Mouse (Mus musculus): ENCODE data around the gene Plcl1. TPM values are rescaled to one million over a fixed set of nuclear protein-coding genes. Genes with fewer than 3 reads are reported as not detected.

The Plcl1 gene
- polyA plus RNA-seq, 2 experiments: 0.05 to 0.12 TPM

GRCm38 (mm10) chr1:55605956-55606355 lies 200.2 kb downstream of the Plcl1 start:
- no peak overlapping the region for H3K9ac ChIP-seq (replicated peaks)
- H3K4me1 ChIP-seq (replicated peaks; ENCODE audit: control insufficient read depth in 2 of 2, insufficient read depth in 2 of 2, low read length in 1 of 2): no peaks in the 10 kb centered on the region
- TF ChIP-seq CTCF (IDR thresholded peaks at IDR 0.05; ENCODE audit: low read depth): no peak
- no peak for TF ChIP-seq EP300 (IDR thresholded peaks at IDR 0.05; ENCODE audit: low read depth)
- no peak overlapping the region for H3K4me3 ChIP-seq (ENCODE audit: insufficient read depth in 1 of 2, low read depth in 2 of 2, low read length in 2 of 2)
- DNase-seq (ENCODE audit: low read depth in 3 of 3, low spot score in 3 of 3): no peak
- no peak for ATAC-seq (ENCODE audit: insufficient read depth)
- H3K9me3 ChIP-seq (ENCODE audit: control insufficient read depth, low read length): no peaks in the 10 kb centered on the region
- H3K36me3 ChIP-seq (replicated peaks; ENCODE audit: control insufficient read depth, insufficient read depth, low read depth): no peaks in the 10 kb centered on the region
- no peak overlapping the region for H3K27ac ChIP-seq
- H3K27me3 ChIP-seq (ENCODE audit: control insufficient read depth, insufficient read depth, low read length): no peaks in the 10 kb centered on the region
- no peak overlapping the region for H3K4me2 ChIP-seq (ENCODE audit: low read depth)
- WGBS (ENCODE audit: insufficient replicate concordance): 56% methylated on average over 2 of the region's 2 CpGs

GRCm38 (mm10) chr1:55606405-55606804 lies 200.7 kb downstream of the Plcl1 start:
- H3K4me1 ChIP-seq (replicated peaks; ENCODE audit: control insufficient read depth in 2 of 2, insufficient read depth in 2 of 2, low read length in 1 of 2): no peaks in the 10 kb centered on the region
- TF ChIP-seq EP300 (IDR thresholded peaks at IDR 0.05; ENCODE audit: low read depth) (no peak), CTCF (IDR thresholded peaks at IDR 0.05; ENCODE audit: low read depth) (no peak)
- no peaks in the 10 kb centered on the region for H3K36me3 ChIP-seq (replicated peaks; ENCODE audit: control insufficient read depth, insufficient read depth, low read depth)
- WGBS (ENCODE audit: insufficient replicate concordance): 60% methylated on average over 8 of the region's 8 CpGs
- no peak overlapping the region for H3K4me2 ChIP-seq (ENCODE audit: low read depth)
- no peak overlapping the region for H3K4me3 ChIP-seq (ENCODE audit: insufficient read depth in 1 of 2, low read depth in 2 of 2, low read length in 2 of 2)
- no peak overlapping the region for H3K9ac ChIP-seq (replicated peaks)
- no peaks in the 10 kb centered on the region for H3K9me3 ChIP-seq (ENCODE audit: control insufficient read depth, low read length)
- DNase-seq (ENCODE audit: low read depth in 3 of 3, low spot score in 3 of 3): no peak
- ATAC-seq (ENCODE audit: insufficient read depth): no peak
- no peaks in the 10 kb centered on the region for H3K27me3 ChIP-seq (ENCODE audit: control insufficient read depth, insufficient read depth, low read length)
- no peak overlapping the region for H3K27ac ChIP-seq

- no peak for ATAC-seq (ENCODE audit: insufficient read depth)
- Histone ChIP-seq H3K4me1 (replicated peaks; ENCODE audit: control insufficient read depth in 2 of 2, insufficient read depth in 2 of 2, low read length in 1 of 2) (no peaks in the 10 kb centered on the region), H3K4me2 (ENCODE audit: low read depth) (no peak overlapping the region), H3K27me3 (ENCODE audit: control insufficient read depth, insufficient read depth, low read length) (no peaks in the 10 kb centered on the region), H3K9ac (replicated peaks) (no peak overlapping the region), H3K4me3 (ENCODE audit: insufficient read depth in 1 of 2, low read depth in 2 of 2, low read length in 2 of 2) (no peak overlapping the region), H3K36me3 (replicated peaks; ENCODE audit: control insufficient read depth, insufficient read depth, low read depth) (no peaks in the 10 kb centered on the region), H3K27ac (no peak overlapping the region), H3K9me3 (ENCODE audit: control insufficient read depth, low read length) (no peaks in the 10 kb centered on the region)
- no peak for TF ChIP-seq EP300 (IDR thresholded peaks at IDR 0.05; ENCODE audit: low read depth)
- TF ChIP-seq CTCF (IDR thresholded peaks at IDR 0.05; ENCODE audit: low read depth): no peak
- DNase-seq (ENCODE audit: low read depth in 3 of 3, low spot score in 3 of 3): no peak
- 55% methylated on average over 6 of the region's 6 CpGs for WGBS (ENCODE audit: insufficient replicate concordance)
These were observed 207.1 kb downstream of the Plcl1 start for GRCm38 (mm10) chr1:55612759-55613328.

GRCm38 (mm10) chr1:55617857-55618256 lies 212.1 kb downstream of the Plcl1 start:
- Histone ChIP-seq H3K27me3 (ENCODE audit: control insufficient read depth, insufficient read depth, low read length) (no peaks in the 10 kb centered on the region), H3K9ac (replicated peaks) (no peak overlapping the region), H3K4me1 (replicated peaks; ENCODE audit: control insufficient read depth in 2 of 2, insufficient read depth in 2 of 2, low read length in 1 of 2) (0 out of 4 replicates have a peak, but pooled peaks cover 0 to 3% of the 10 kb centered on the region in 2 experiments), H3K9me3 (ENCODE audit: control insufficient read depth, low read length) (no peaks in the 10 kb centered on the region), H3K4me3 (ENCODE audit: insufficient read depth in 1 of 2, low read depth in 2 of 2, low read length in 2 of 2) (no peak overlapping the region), H3K36me3 (replicated peaks; ENCODE audit: control insufficient read depth, insufficient read depth, low read depth) (no peaks in the 10 kb centered on the region), H3K27ac (no peak overlapping the region), H3K4me2 (ENCODE audit: low read depth) (no peak overlapping the region)
- no peak for ATAC-seq (ENCODE audit: insufficient read depth)
- TF ChIP-seq EP300 (IDR thresholded peaks at IDR 0.05; ENCODE audit: low read depth): no peak
- no peak for TF ChIP-seq CTCF (IDR thresholded peaks at IDR 0.05; ENCODE audit: low read depth)
- no peak for DNase-seq (ENCODE audit: low read depth in 3 of 3, low spot score in 3 of 3)
- 71% methylated on average over 2 of the region's 2 CpGs for WGBS (ENCODE audit: insufficient replicate concordance)

- WGBS (ENCODE audit: insufficient replicate concordance): 26% methylated on average over 7 of the region's 7 CpGs
- no peak for TF ChIP-seq EP300 (IDR thresholded peaks at IDR 0.05; ENCODE audit: low read depth)
- TF ChIP-seq CTCF (IDR thresholded peaks at IDR 0.05; ENCODE audit: low read depth): no peak
- Histone ChIP-seq H3K4me3 (ENCODE audit: insufficient read depth in 1 of 2, low read depth in 2 of 2, low read length in 2 of 2) (no peak overlapping the region), H3K36me3 (replicated peaks; ENCODE audit: control insufficient read depth, insufficient read depth, low read depth) (no peaks in the 10 kb centered on the region), H3K4me1 (replicated peaks; ENCODE audit: control insufficient read depth in 2 of 2, insufficient read depth in 2 of 2, low read length in 1 of 2) (0 out of 4 replicates have a peak, but pooled peaks cover 0 to 3% of the 10 kb centered on the region in 2 experiments), H3K27me3 (ENCODE audit: control insufficient read depth, insufficient read depth, low read length) (no peaks in the 10 kb centered on the region), H3K9ac (replicated peaks) (no peak overlapping the region), H3K9me3 (ENCODE audit: control insufficient read depth, low read length) (no peaks in the 10 kb centered on the region), H3K27ac (no peak overlapping the region), H3K4me2 (ENCODE audit: low read depth) (no peak overlapping the region)
- DNase-seq (ENCODE audit: low read depth in 3 of 3, low spot score in 3 of 3): no peak
- no peak for ATAC-seq (ENCODE audit: insufficient read depth)
These were observed 213.0 kb downstream of the Plcl1 start for GRCm38 (mm10) chr1:55618617-55619286.

All from liver, embryonic 14.5 days (tissue).